Mouse (Mus musculus): ENCODE data around the gene Wdr47. TPM values are rescaled to one million over a fixed set of nuclear protein-coding genes. Genes with fewer than 3 reads are reported as not detected.

The Wdr47 gene
- polyA plus RNA-seq (2012; ENCODE audit: low replicate concordance): 2.6 and 4.0 TPM in 2 replicates

DNA sequence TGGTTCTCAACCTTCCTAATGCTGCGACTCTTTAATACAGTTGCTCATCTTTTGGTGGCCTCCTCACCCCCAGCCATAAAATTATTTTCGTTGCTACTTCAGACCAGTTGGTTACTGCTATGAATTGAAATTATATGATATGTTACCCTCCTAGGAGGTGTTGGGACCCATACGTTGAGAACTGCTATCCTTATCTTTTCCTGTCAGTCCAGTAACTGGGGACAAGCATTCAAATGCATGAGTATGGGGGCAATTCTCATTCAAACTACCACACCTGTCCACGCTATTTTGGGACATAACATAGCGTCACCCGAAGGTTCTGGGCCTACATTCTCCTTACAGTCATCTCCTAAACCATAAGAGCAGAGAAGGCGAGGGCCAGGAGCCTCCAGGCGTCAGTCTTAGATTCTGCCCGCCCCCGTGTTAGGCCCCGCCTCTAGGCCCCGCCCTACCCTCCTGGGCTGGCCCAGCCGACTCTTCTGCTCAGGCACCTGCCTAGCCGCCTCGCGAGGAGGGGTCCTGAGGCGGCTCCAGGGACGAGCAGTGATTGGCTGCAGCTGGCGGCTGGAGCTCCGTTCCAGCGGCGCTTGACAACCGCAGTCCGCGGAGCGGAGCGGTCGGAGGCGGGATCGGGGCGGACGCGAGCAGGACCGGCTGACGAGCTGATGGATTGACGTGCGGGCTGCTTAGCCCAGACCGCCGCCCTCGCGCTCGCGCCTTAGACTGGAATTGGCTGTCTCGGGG, at the start of gene Wdr47:
Gene Wdr47, plus strand, starts transcription at position 494 of the 744 bp plus-strand sequence.

DNA sequence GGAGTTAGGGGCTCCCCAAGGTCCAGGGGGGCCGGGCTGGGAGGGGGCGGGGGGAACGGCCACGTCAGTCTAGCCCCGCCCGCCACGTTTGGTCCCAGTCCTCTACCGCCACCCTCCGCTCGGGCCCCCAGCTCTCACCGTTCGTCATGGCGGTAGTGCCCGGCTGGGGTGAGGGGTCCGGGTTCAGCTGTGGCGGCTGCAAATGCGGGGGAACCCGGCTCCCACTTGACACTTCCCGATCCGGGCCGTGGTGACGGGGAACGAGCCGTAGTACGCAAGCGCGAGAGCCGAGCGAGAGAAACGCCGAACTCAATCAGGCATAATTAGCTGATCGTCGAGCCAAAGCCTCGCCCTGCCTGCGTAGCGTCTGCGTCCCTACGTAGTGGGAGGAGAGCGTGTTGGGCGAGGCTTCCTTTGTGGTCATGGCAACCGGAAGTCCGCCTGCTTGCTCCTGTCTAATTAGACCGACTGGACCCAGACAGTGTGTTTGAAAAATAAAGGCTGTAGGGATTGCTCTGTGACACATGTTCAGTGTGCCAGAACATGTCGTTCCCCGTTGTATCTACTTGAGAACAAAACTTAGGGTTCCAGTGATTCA, 28.8 kb upstream of the Wdr47 start, which contains the start of gene Tmem167b:
Gene Tmem167b, minus strand, starts transcription at position 334 of the 598 bp plus-strand sequence.

DNA sequence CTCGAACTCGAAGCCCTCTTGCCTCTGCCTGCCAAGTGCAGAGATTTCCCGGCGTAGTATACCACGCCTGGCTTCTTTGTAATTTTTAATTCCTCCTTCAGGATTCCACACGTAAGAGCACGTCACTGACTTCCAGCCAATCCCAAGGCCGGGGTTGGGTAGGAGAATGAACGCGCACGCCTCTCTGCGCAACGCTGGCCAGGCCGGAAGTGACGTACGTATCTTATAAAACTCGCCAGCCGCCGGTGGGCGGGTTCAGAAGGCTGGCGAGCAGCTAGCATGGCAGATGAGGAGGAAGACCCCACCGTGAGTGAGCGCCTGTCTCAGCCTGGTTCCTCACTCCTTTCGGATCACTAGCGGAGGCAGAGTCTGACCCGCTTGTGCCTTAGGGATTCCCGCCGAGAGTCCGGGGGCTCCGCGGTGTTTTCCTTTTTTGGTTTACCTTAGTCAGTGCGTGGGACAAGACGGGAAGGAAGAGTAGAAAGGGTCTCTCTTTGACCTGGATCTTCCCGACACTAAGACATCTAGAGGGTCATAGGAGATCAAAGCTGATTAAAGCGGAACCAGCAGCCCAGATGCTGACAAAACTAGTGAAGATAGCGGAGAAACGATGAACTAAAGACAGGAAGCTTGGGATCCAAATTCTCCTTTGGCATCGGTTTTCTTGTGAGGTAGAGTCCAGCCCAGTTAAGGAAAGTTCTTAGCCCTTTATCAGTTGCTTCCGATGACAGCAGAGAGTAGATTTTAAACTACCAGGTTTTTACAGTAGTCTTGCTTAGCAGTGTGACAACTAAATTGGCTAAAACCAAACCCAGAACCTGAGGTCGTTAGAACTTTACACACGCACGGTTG, 19.4 kb upstream of the Wdr47 start, which contains the start of gene Taf13:
Gene Taf13, plus strand, starts transcription at position 256 of the 852 bp plus-strand sequence.

DNA sequence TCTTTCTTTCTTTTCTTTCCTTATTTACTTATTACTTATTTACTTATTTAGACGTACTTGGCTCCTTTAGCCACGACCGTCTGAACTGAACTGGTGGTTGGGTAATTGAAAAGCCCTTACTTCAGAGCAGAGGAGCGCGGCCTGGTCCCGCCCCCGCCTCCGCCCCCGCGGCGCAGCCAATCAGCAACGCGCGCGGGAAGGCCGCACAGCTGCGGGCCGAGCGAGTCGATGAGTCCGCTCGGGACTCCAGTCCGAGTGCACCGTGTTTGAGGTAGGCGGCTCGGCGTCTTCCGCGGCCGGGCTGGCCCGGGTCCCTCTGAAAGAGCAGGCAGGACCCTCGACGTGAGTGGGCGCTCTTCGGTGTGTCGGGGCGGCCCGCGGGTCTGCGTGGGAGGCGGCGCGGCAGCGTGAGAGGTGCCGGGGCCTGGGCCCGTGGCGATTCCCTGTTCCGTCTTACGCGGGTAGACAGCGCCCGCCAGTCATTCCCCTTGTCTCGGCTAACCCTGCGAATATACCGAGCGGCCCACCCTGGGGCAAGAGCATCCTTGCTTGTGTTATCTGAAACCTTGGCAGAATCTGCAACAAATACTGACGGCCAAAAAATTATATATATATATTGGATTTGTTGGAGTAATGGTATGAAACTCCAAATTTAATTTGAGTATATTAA, 62.8 kb downstream of the Wdr47 start, which contains the start of gene Clcc1:
Gene Clcc1, plus strand, starts transcription at position 204 of the 670 bp plus-strand sequence.

Other genes starting within 250 kb of the Wdr47 start
- not detected in 2 replicates for gene Mybphl, start 226.4 kb upstream of the Wdr47 start, polyA plus RNA-seq (2012; ENCODE audit: low replicate concordance)
- 64.2 and 72.0 TPM in 2 replicates for gene Psrc1, start 207.4 kb upstream of the Wdr47 start, polyA plus RNA-seq (2012; ENCODE audit: low replicate concordance)
- gene Celsr2, start 175.7 kb upstream of the Wdr47 start, polyA plus RNA-seq (2012; ENCODE audit: low replicate concordance): 0.77 and 1.9 TPM in 2 replicates
- 36.0 and 114 TPM in 2 replicates for gene Sars, start 146.1 kb upstream of the Wdr47 start, polyA plus RNA-seq (2012; ENCODE audit: low replicate concordance)
- gene 1700013F07Rik, start 57.1 kb upstream of the Wdr47 start, polyA plus RNA-seq (2012; ENCODE audit: low replicate concordance): not detected in 2 replicates
- 0.06 and 0.82 TPM in 2 replicates for gene 5330417C22Rik, start 54.7 kb upstream of the Wdr47 start, polyA plus RNA-seq (2012; ENCODE audit: low replicate concordance)
- 1.4 and 6.1 TPM in 2 replicates for gene Tmem167b, start 28.8 kb upstream of the Wdr47 start, polyA plus RNA-seq (2012; ENCODE audit: low replicate concordance)
- 0.19 and 0.24 TPM in 2 replicates for gene Taf13, start 19.6 kb upstream of the Wdr47 start, polyA plus RNA-seq (2012; ENCODE audit: low replicate concordance)
- 4.2 and 14.3 TPM in 2 replicates for gene Clcc1, start 62.6 kb downstream of the Wdr47 start, polyA plus RNA-seq (2012; ENCODE audit: low replicate concordance)
- 9.1 and 45.0 TPM in 2 replicates for gene Gpsm2, start 131.0 kb downstream of the Wdr47 start, polyA plus RNA-seq (2012; ENCODE audit: low replicate concordance)
- 0.09 TPM in 1 of 2 replicates, not detected in the other for gene Aknad1, start 148.4 kb downstream of the Wdr47 start, polyA plus RNA-seq (2012; ENCODE audit: low replicate concordance)
- 3.6 and 11.5 TPM in 2 replicates for gene Stxbp3, start 249.2 kb downstream of the Wdr47 start, polyA plus RNA-seq (2012; ENCODE audit: low replicate concordance)

All from leukemia stem cell, adult 10-12 weeks (primary cell).